ENCODE assay signal across 11 mouse cellular contexts in the genomic region with DNA sequence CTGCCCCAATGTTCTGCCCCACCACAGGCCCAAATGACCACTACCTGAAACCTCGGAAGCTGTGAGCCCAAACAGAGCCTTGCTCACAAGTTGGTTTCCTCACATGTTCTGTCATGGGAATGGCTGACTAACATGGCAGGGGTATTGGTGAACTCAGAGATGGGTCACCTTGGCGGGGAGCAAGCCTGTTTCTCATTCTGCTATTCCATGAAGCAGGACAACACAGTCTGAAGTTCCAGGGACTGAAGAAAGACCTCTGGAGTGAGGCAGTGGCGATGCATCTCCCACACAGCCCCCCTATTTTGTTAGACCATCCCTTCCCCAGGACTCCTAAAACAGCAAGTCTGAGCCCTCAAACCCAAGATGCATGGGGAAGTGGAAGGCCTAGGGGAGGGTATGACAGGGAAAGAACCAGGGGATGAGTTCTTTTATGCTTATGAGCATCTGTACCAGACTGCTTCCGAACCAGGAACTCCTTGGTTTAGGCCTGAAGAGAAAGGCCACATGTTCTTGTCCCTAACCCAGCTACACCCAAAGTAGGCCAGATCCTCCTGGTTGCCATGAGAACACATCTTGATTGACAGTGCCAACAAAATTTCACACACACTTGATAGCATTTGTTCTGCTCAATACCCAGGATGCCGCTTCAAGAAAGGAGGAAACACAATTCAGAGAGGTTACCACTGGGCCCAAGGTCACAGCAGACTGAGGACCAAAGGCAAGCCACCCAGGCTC. TPM values are rescaled to one million over a fixed set of nuclear protein-coding genes. Genes with fewer than 3 reads are reported as not detected.
DNase-seq lines count a peak whose midpoint lies in the region; ATAC-seq and TF ChIP-seq lines count a peak whose summit lies in the region.
"Had no signal": no experiment of that assay in that cellular context is flagged by ENCODE, and none has a peak within 500 bp of the region (broad histone marks: within the 10 kb centered on the region; RNA-seq: fewer than 3 reads in every experiment).

No protein-coding gene starts in this region.

- no peak for ATAC-seq in lung, embryonic 14.5 days (ENCODE audit: insufficient read depth)
- no peak for ATAC-seq in hindbrain, embryonic 14.5 days (ENCODE audit: low FRiP score)
- ATAC-seq in midbrain, embryonic 16.5 days = no peak
- no peak for ATAC-seq in megakaryocyte progenitor cell, adult 5-6 weeks (replicated peaks; ENCODE audit: poor library complexity)
- ATAC-seq: forebrain, embryonic 14.5 days had no signal

- no peaks in the 10 kb centered on the region for H3K36me3 ChIP-seq in lung, embryonic 14.5 days (ENCODE audit: insufficient read depth)
- H3K36me3 ChIP-seq in hindbrain, embryonic 14.5 days (replicated peaks; ENCODE audit: control insufficient read depth, insufficient read depth) = no peaks in the 10 kb centered on the region
- no peaks in the 10 kb centered on the region for H3K36me3 ChIP-seq in midbrain, embryonic 16.5 days (ENCODE audit: control insufficient read depth, insufficient read depth, low read length)

- peak overlapping the region; percentile 94; the same call in 1 of the 2 replicates for H3K4me2 ChIP-seq in lung, embryonic 14.5 days
- H3K4me2 ChIP-seq in hindbrain, embryonic 14.5 days (replicated peaks) = peak overlapping the region; percentile 69; the same call in 1 of the 2 replicates
- peak overlapping the region; percentile 89 for H3K4me2 ChIP-seq in midbrain, embryonic 16.5 days (ENCODE audit: low read length)

- no peak overlapping the region for H3K4me3 ChIP-seq in lung, embryonic 14.5 days (ENCODE audit: low read depth, low read length)
- no peak overlapping the region for H3K4me3 ChIP-seq in hindbrain, embryonic 14.5 days (replicated peaks; ENCODE audit: low read length)
- H3K4me3 ChIP-seq in midbrain, embryonic 16.5 days (ENCODE audit: low read depth, low read length) = no peak overlapping the region

- DNase-seq in heart, adult 11 months = peak; percentile 86
- no peak for DNase-seq in heart, adult 18-20 months
- no peak for DNase-seq in lung, embryonic 14.5 days
- no peak for DNase-seq in lung, postnatal 14 days
- no peak for DNase-seq in hindbrain, embryonic 14.5 days (ENCODE audit: low spot score)
- no peak for DNase-seq in embryo, embryonic 10.5 days (ENCODE audit: low spot score)
- DNase-seq: cerebellum, postnatal 36 days; liver had no signal

- H3K27ac ChIP-seq in lung, embryonic 14.5 days (ENCODE audit: low read depth) = peak overlapping the region; percentile 89; the same call in 1 of the 2 replicates
- no peak overlapping the region for H3K27ac ChIP-seq in hindbrain, embryonic 14.5 days
- H3K27ac ChIP-seq in midbrain, embryonic 16.5 days (ENCODE audit: low read length) = no peak overlapping the region

- no peaks in the 10 kb centered on the region for H3K27me3 ChIP-seq in lung, embryonic 14.5 days (ENCODE audit: insufficient read depth, low read length)
- no peaks in the 10 kb centered on the region for H3K27me3 ChIP-seq in hindbrain, embryonic 14.5 days (ENCODE audit: control insufficient read depth, insufficient read depth, low read length)
- no peaks in the 10 kb centered on the region for H3K27me3 ChIP-seq in midbrain, embryonic 16.5 days (ENCODE audit: control insufficient read depth, insufficient read depth, low read depth, low read length)

- no peak for TF ChIP-seq CTCF in lung, embryonic 14.5 days (IDR thresholded peaks at IDR 0.05; ENCODE audit: low read depth)

- H3K4me1 ChIP-seq in lung, embryonic 14.5 days (ENCODE audit: insufficient read depth) = peaks cover 33% of the 10 kb centered on the region
- peaks cover 44% of the 10 kb centered on the region for H3K4me1 ChIP-seq in hindbrain, embryonic 14.5 days (replicated peaks; ENCODE audit: control insufficient read depth, insufficient read depth, low read length)
- peaks cover 49% of the 10 kb centered on the region for H3K4me1 ChIP-seq in midbrain, embryonic 16.5 days (ENCODE audit: control insufficient read depth, insufficient read depth, low read length)

- H3K9ac ChIP-seq in lung, embryonic 14.5 days = no peak overlapping the region
- H3K9ac ChIP-seq in hindbrain, embryonic 14.5 days = no peak overlapping the region
- H3K9ac ChIP-seq in midbrain, embryonic 16.5 days (ENCODE audit: low read depth, low read length) = no peak overlapping the region

- 91% methylated on average over 5 of the region's 5 CpGs for WGBS in lung, embryonic 14.5 days
- WGBS in hindbrain, embryonic 14.5 days = 88% methylated on average over 5 of the region's 5 CpGs
- 82% methylated on average over 5 of the region's 5 CpGs for WGBS in midbrain, embryonic 16.5 days

- H3K9me3 ChIP-seq in lung, embryonic 14.5 days (ENCODE audit: low read depth, low read length) = no peaks in the 10 kb centered on the region
- H3K9me3 ChIP-seq in hindbrain, embryonic 14.5 days (ENCODE audit: control insufficient read depth, low read length) = no peaks in the 10 kb centered on the region
- H3K9me3 ChIP-seq in midbrain, embryonic 16.5 days (replicated peaks; ENCODE audit: control insufficient read depth, low read length, poor library complexity, severe bottlenecking) = no peaks in the 10 kb centered on the region

RNA-seq across cellular contexts. Expression of a gene that starts 3.6 kb away (rescaled TPM):
- total RNA-seq in heart, adult 18-20 months (2021) = 1 to 10 TPM; 3.2 to 4.3 TPM
- 14.1 and 16.4 TPM in 2 replicates for polyA plus RNA-seq in lung, embryonic 14.5 days (2014; fragmentation: Nextera tagmentation; extraction: Ambion mirVana)
- polyA plus RNA-seq in hindbrain, embryonic 14.5 days (2014; fragmentation: Nextera tagmentation; extraction: Ambion mirVana) = 10.5 and 12.6 TPM in 2 replicates
- 10.0 and 10.2 TPM in 2 replicates for polyA plus RNA-seq in midbrain, embryonic 16.5 days (2015; fragmentation: Nextera tagmentation; extraction: Ambion mirVana)
- total RNA-seq in megakaryocyte progenitor cell, adult 5-6 weeks (2015) = 3.6 and 4.9 TPM in 2 replicates
- 2.2 and 4.5 TPM in 2 replicates for total RNA-seq in megakaryocyte progenitor cell, adult 5-6 weeks (2017)

RNA-seq across cellular contexts. Expression of a gene that starts 3.7 kb away (rescaled TPM):
- total RNA-seq in heart, adult 18-20 months (2021) = 1 to 10 TPM; 5.4 to 7.1 TPM
- 42.7 and 42.8 TPM in 2 replicates for polyA plus RNA-seq in lung, embryonic 14.5 days (2014; fragmentation: Nextera tagmentation; extraction: Ambion mirVana)
- 21.0 and 33.4 TPM in 2 replicates for polyA plus RNA-seq in hindbrain, embryonic 14.5 days (2014; fragmentation: Nextera tagmentation; extraction: Ambion mirVana)
- polyA plus RNA-seq in midbrain, embryonic 16.5 days (2015; fragmentation: Nextera tagmentation; extraction: Ambion mirVana) = 20.4 and 20.6 TPM in 2 replicates
- total RNA-seq in megakaryocyte progenitor cell, adult 5-6 weeks (2015) = 16.7 and 22.6 TPM in 2 replicates
- 13.0 and 18.5 TPM in 2 replicates for total RNA-seq in megakaryocyte progenitor cell, adult 5-6 weeks (2017)
